Comparison of ENCODE assay signal across 9 mouse cellular contexts in genomic region chr11:93987625-93988327, GRCm38 (mm10). TPM values are rescaled to one million over a fixed set of nuclear protein-coding genes. Genes with fewer than 3 reads are reported as not detected.
DNase-seq lines count a peak whose midpoint lies in the region; ATAC-seq and TF ChIP-seq lines count a peak whose summit lies in the region.
"Had no signal": no experiment of that assay in that cellular context is flagged by ENCODE, and none has a peak within 500 bp of the region (broad histone marks: within the 10 kb centered on the region; RNA-seq: fewer than 3 reads in every experiment).

No protein-coding gene starts in this region.

- TF ChIP-seq CTCF in stomach, postnatal 0 days (IDR thresholded peaks at IDR 0.05; ENCODE audit: low read depth), result no peak

- H3K27me3 ChIP-seq in lung, embryonic 15.5 days, result no peaks in the 10 kb centered on the region
- H3K27me3 ChIP-seq in stomach, postnatal 0 days (ENCODE audit: control insufficient read depth, insufficient read depth, low read length), result no peaks in the 10 kb centered on the region
- H3K27me3 ChIP-seq in midbrain, embryonic 13.5 days, result no peaks in the 10 kb centered on the region

- no peak for DNase-seq in lung, postnatal 14 days
- peak; percentile 76 for DNase-seq in heart, adult 8-10 months (ENCODE audit: low spot score)
- peak; percentile 32 to 56 for DNase-seq in kidney, postnatal 36 days
- peak; percentile 44 for DNase-seq in stomach, postnatal 0 days (ENCODE audit: low spot score)
- no peak for DNase-seq in yolk sac, embryonic 10.5 days (ENCODE audit: low spot score)
- DNase-seq in ovary, postnatal 36 days (ENCODE audit: low spot score), result no peak

- no peaks in the 10 kb centered on the region for H3K36me3 ChIP-seq in lung, embryonic 15.5 days
- H3K36me3 ChIP-seq in stomach, postnatal 0 days (ENCODE audit: control insufficient read depth, insufficient read depth, low read length), result no peaks in the 10 kb centered on the region
- no peaks in the 10 kb centered on the region for H3K36me3 ChIP-seq in midbrain, embryonic 13.5 days

- peak overlapping the region; percentile 10; the same call in 1 of the 2 replicates for H3K4me2 ChIP-seq in lung, embryonic 15.5 days
- H3K4me2 ChIP-seq in stomach, postnatal 0 days (replicated peaks; ENCODE audit: low read depth), result peak overlapping the region; percentile 29
- no peak overlapping the region for H3K4me2 ChIP-seq in midbrain, embryonic 13.5 days (replicated peaks)

- H3K27ac ChIP-seq in lung, embryonic 15.5 days, result peak overlapping the region; percentile 74
- peak overlapping the region; percentile 94 for H3K27ac ChIP-seq in stomach, postnatal 0 days (replicated peaks)
- H3K27ac ChIP-seq in midbrain, embryonic 13.5 days, result no peak overlapping the region

- WGBS in lung, embryonic 15.5 days, result 48% methylated on average over 8 of the region's 8 CpGs
- WGBS in stomach, postnatal 0 days, result 46% methylated on average over 8 of the region's 8 CpGs
- WGBS in midbrain, embryonic 13.5 days, result 78% methylated on average over 8 of the region's 8 CpGs

- H3K4me1 ChIP-seq in lung, embryonic 15.5 days, result peaks cover 10% of the 10 kb centered on the region; the same call in 1 of the 2 replicates
- peaks cover 6% of the 10 kb centered on the region; the same call in 1 of the 2 replicates for H3K4me1 ChIP-seq in stomach, postnatal 0 days (replicated peaks; ENCODE audit: control insufficient read depth, insufficient read depth)
- no peaks in the 10 kb centered on the region for H3K4me1 ChIP-seq in midbrain, embryonic 13.5 days (replicated peaks)

- no peaks in the 10 kb centered on the region for H3K9me3 ChIP-seq in lung, embryonic 15.5 days
- H3K9me3 ChIP-seq in stomach, postnatal 0 days (ENCODE audit: control insufficient read depth, low read length), result no peaks in the 10 kb centered on the region
- H3K9me3 ChIP-seq in midbrain, embryonic 13.5 days, result no peaks in the 10 kb centered on the region

- no peak overlapping the region for H3K4me3 ChIP-seq in lung, embryonic 15.5 days
- no peak overlapping the region for H3K4me3 ChIP-seq in stomach, postnatal 0 days (ENCODE audit: low read depth, low read length)
- no peak overlapping the region for H3K4me3 ChIP-seq in midbrain, embryonic 13.5 days (replicated peaks)

- TF ChIP-seq EP300 in stomach, postnatal 0 days (optimal IDR thresholded peaks at IDR 0.05), result no peak

- H3K9ac ChIP-seq in lung, embryonic 15.5 days, result no peak overlapping the region
- H3K9ac ChIP-seq in stomach, postnatal 0 days (ENCODE audit: low read length), result 0 out of 2 replicates have a peak overlapping the region, but pooled peaks have one; percentile 13
- no peak overlapping the region for H3K9ac ChIP-seq in midbrain, embryonic 13.5 days (replicated peaks)

- ATAC-seq in lung, embryonic 15.5 days (ENCODE audit: borderline replicate concordance, extremely low read depth, low FRiP score, low TSS enrichment), result no peak
- ATAC-seq in stomach, postnatal 0 days (ENCODE audit: low FRiP score, low TSS enrichment), result peak; percentile 83
- ATAC-seq in midbrain, embryonic 13.5 days, result no peak

RNA-seq across cellular contexts. Expression of gene Spag9, which starts 8.1 kb away (rescaled TPM):
- polyA plus RNA-seq in lung, embryonic 15.5 days (2015; fragmentation: Nextera tagmentation; extraction: Ambion mirVana), result 37.1 and 39.4 TPM in 2 replicates
- total RNA-seq in heart, adult 8-10 months (2022), result 100 to 1,000 TPM; 141 to 155 (median 148) TPM
- polyA plus RNA-seq in stomach, postnatal 0 days (2015; fragmentation: Nextera tagmentation; extraction: Ambion mirVana), result 30.2 and 32.5 TPM in 2 replicates
- 108 and 109 TPM in 2 replicates for polyA plus RNA-seq in midbrain, embryonic 13.5 days (2015; fragmentation: Nextera tagmentation; extraction: Ambion mirVana)

RNA-seq across cellular contexts. Expression of gene Nme1, which starts 19.5 kb away (rescaled TPM):
- 123 and 129 TPM in 2 replicates for polyA plus RNA-seq in lung, embryonic 15.5 days (2015; fragmentation: Nextera tagmentation; extraction: Ambion mirVana)
- total RNA-seq in heart, adult 8-10 months (2022), result 10 to 100 TPM in 3 of 4 experiments, 1 to 10 TPM in 1; 8.3 to 15.9 (median 12.6) TPM
- polyA plus RNA-seq in stomach, postnatal 0 days (2015; fragmentation: Nextera tagmentation; extraction: Ambion mirVana), result 93.8 and 106 TPM in 2 replicates
- 383 and 407 TPM in 2 replicates for polyA plus RNA-seq in midbrain, embryonic 13.5 days (2015; fragmentation: Nextera tagmentation; extraction: Ambion mirVana)

RNA-seq across cellular contexts. Expression of gene Gm20390, which starts 19.7 kb away (rescaled TPM):
- polyA plus RNA-seq in lung, embryonic 15.5 days (2015; fragmentation: Nextera tagmentation; extraction: Ambion mirVana), result 379 and 404 TPM in 2 replicates
- total RNA-seq in heart, adult 8-10 months (2022), result 10 to 100 TPM; 11.7 to 17.8 (median 12.5) TPM
- 239 and 273 TPM in 2 replicates for polyA plus RNA-seq in stomach, postnatal 0 days (2015; fragmentation: Nextera tagmentation; extraction: Ambion mirVana)
- polyA plus RNA-seq in midbrain, embryonic 13.5 days (2015; fragmentation: Nextera tagmentation; extraction: Ambion mirVana), result 331 and 360 TPM in 2 replicates
- total RNA-seq: hematopoietic stem cell, adult 5-6 weeks had no signal

RNA-seq across cellular contexts. Expression of gene Nme2, which starts 31.7 kb away (rescaled TPM):
- polyA plus RNA-seq in lung, embryonic 15.5 days (2015; fragmentation: Nextera tagmentation; extraction: Ambion mirVana), result 258 and 287 TPM in 2 replicates
- total RNA-seq in heart, adult 8-10 months (2022), result 1,000 to 10,000 TPM; 1,051 to 1,128 (median 1,108) TPM
- polyA plus RNA-seq in stomach, postnatal 0 days (2015; fragmentation: Nextera tagmentation; extraction: Ambion mirVana), result 376 and 433 TPM in 2 replicates
- 63.8 and 79.7 TPM in 2 replicates for polyA plus RNA-seq in midbrain, embryonic 13.5 days (2015; fragmentation: Nextera tagmentation; extraction: Ambion mirVana)

Comparison
In these comparisons a context has a peak if more than half of its experiments do, and no peak if none do; other contexts are left out.
1. DNase-seq: peak in heart, adult 8-10 months (single experiment), kidney, postnatal 36 days (2 of 2) and stomach, postnatal 0 days (single experiment); none in lung, postnatal 14 days (single experiment), yolk sac, embryonic 10.5 days (single experiment) and ovary, postnatal 36 days (single experiment).